8 mouse cellular contexts compared by ENCODE assay signal in the genomic region with DNA sequence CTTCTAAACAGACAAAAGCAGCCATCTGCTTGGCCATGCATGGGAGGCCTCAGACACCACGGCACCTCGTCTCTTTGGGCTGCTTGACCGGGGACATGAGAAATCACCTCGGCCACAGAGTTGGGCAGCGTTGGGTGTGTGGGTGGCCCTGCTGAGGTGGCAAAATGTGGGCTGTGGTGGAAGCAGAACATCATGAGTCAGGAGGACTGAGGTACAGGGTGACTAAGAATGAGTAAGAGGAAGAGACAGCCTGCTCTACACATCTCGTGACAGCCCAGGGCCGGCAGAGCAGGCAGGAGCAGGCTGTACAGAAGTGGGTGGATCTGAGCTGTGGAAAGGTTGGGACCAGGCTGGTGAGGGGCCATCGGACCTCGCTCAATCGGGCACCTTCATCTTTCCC. TPM values are rescaled to one million over a fixed set of nuclear protein-coding genes. Genes with fewer than 3 reads are reported as not detected.
DNase-seq lines count a peak whose midpoint lies in the region; ATAC-seq and TF ChIP-seq lines count a peak whose summit lies in the region.

No protein-coding gene starts in this region.

- 91% methylated on average over 10 of the region's 10 CpGs for WGBS in embryonic facial prominence, embryonic 10.5 days
- WGBS in hindbrain, postnatal 0 days: 89% methylated on average over 10 of the region's 10 CpGs
- WGBS in midbrain, embryonic 13.5 days: 90% methylated on average over 10 of the region's 10 CpGs

- no peak overlapping the region for H3K4me2 ChIP-seq in hindbrain, postnatal 0 days (ENCODE audit: low read depth, low read length)
- H3K4me2 ChIP-seq in midbrain, embryonic 13.5 days (replicated peaks): no peak overlapping the region

- DNase-seq in left cerebral cortex, adult 11 months (ENCODE audit: low spot score): peak; percentile 39
- no peak for DNase-seq in left cerebral cortex, postnatal 4 days
- DNase-seq in MN1 (ENCODE audit: low spot score): peak; percentile 22
- peak; percentile 60 to 71 for DNase-seq in frontal cortex, adult 2 months (ENCODE audit: extremely low spot score in 1 of 2, low spot score in 1 of 2)
- DNase-seq in lung, postnatal 10 days: peak; percentile 30
- no peak for DNase-seq in embryonic facial prominence, embryonic 10.5 days (ENCODE audit: low spot score)
- no peak for DNase-seq in hindbrain, postnatal 0 days (ENCODE audit: low spot score)

- no peak overlapping the region for H3K27ac ChIP-seq in embryonic facial prominence, embryonic 10.5 days (replicated peaks)
- no peak overlapping the region for H3K27ac ChIP-seq in hindbrain, postnatal 0 days
- no peak overlapping the region for H3K27ac ChIP-seq in midbrain, embryonic 13.5 days

- no peak overlapping the region for H3K4me3 ChIP-seq in embryonic facial prominence, embryonic 10.5 days
- H3K4me3 ChIP-seq in hindbrain, postnatal 0 days (ENCODE audit: low read length): no peak overlapping the region
- H3K4me3 ChIP-seq in midbrain, embryonic 13.5 days (replicated peaks): no peak overlapping the region

- no peaks in the 10 kb centered on the region for H3K9me3 ChIP-seq in embryonic facial prominence, embryonic 10.5 days
- no peaks in the 10 kb centered on the region for H3K9me3 ChIP-seq in hindbrain, postnatal 0 days (ENCODE audit: low read length)
- H3K9me3 ChIP-seq in midbrain, embryonic 13.5 days: no peaks in the 10 kb centered on the region

- ATAC-seq in hindbrain, postnatal 0 days: no peak; the same call in 1 of the 2 replicates
- ATAC-seq in midbrain, embryonic 13.5 days: no peak

- no peak for TF ChIP-seq CTCF in hindbrain, postnatal 0 days (IDR thresholded peaks at IDR 0.05; ENCODE audit: low read depth)

- H3K4me1 ChIP-seq in embryonic facial prominence, embryonic 10.5 days: no peaks in the 10 kb centered on the region
- H3K4me1 ChIP-seq in hindbrain, postnatal 0 days (ENCODE audit: insufficient read depth, low read length): no peaks in the 10 kb centered on the region
- H3K4me1 ChIP-seq in midbrain, embryonic 13.5 days (replicated peaks): no peaks in the 10 kb centered on the region

- intact Hi-C loops in left cerebral cortex, postnatal 4 days (cut with DNase I): no loop called here

- no peak overlapping the region for H3K9ac ChIP-seq in hindbrain, postnatal 0 days (replicated peaks; ENCODE audit: low read length)
- no peak overlapping the region for H3K9ac ChIP-seq in midbrain, embryonic 13.5 days (replicated peaks)

- no peaks in the 10 kb centered on the region for H3K27me3 ChIP-seq in embryonic facial prominence, embryonic 10.5 days (replicated peaks; ENCODE audit: low read depth, poor library complexity, severe bottlenecking)
- H3K27me3 ChIP-seq in hindbrain, postnatal 0 days (ENCODE audit: insufficient read depth, low read length): no peaks in the 10 kb centered on the region
- H3K27me3 ChIP-seq in midbrain, embryonic 13.5 days: no peaks in the 10 kb centered on the region

- peaks cover 99% of the 10 kb centered on the region for H3K36me3 ChIP-seq in embryonic facial prominence, embryonic 10.5 days (replicated peaks)
- peaks cover 34% of the 10 kb centered on the region for H3K36me3 ChIP-seq in hindbrain, postnatal 0 days (ENCODE audit: insufficient read depth, low read length)
- peaks cover 96% of the 10 kb centered on the region for H3K36me3 ChIP-seq in midbrain, embryonic 13.5 days

RNA-seq across cellular contexts. Expression of gene Dhx34, which starts 14.3 kb away (rescaled TPM):
- total RNA-seq in left cerebral cortex, postnatal 4 days (2021): 10 to 100 TPM; 12.2 to 13.4 TPM
- polyA plus RNA-seq in frontal cortex, adult 2 months (2012; rRNA removed): 11.9 and 12.5 TPM in 2 replicates
- 19.0 and 20.1 TPM in 2 replicates for polyA plus RNA-seq in embryonic facial prominence, embryonic 10.5 days (2016; fragmentation: Nextera tagmentation; extraction: Ambion mirVana)
- 21.1 and 25.0 TPM in 2 replicates for total RNA-seq in hindbrain, postnatal 0 days (2014; rRNA removed)
- 9.1 and 9.4 TPM in 2 replicates for polyA plus RNA-seq in hindbrain, postnatal 0 days (2015; fragmentation: Nextera tagmentation; extraction: Ambion mirVana)
- 15.6 and 16.8 TPM in 2 replicates for polyA plus RNA-seq in midbrain, embryonic 13.5 days (2015; fragmentation: Nextera tagmentation; extraction: Ambion mirVana)

RNA-seq across cellular contexts. Expression of gene Meis3, which starts 32.6 kb away (rescaled TPM):
- total RNA-seq in left cerebral cortex, postnatal 4 days (2021): 10 to 100 TPM; 70.6 to 74.8 TPM
- polyA plus RNA-seq in frontal cortex, adult 2 months (2012; rRNA removed): 83.7 and 85.4 TPM in 2 replicates
- 55.5 and 67.7 TPM in 2 replicates for polyA plus RNA-seq in embryonic facial prominence, embryonic 10.5 days (2016; fragmentation: Nextera tagmentation; extraction: Ambion mirVana)
- total RNA-seq in hindbrain, postnatal 0 days (2014; rRNA removed): 76.6 and 81.3 TPM in 2 replicates
- 77.5 and 84.6 TPM in 2 replicates for polyA plus RNA-seq in hindbrain, postnatal 0 days (2015; fragmentation: Nextera tagmentation; extraction: Ambion mirVana)
- polyA plus RNA-seq in midbrain, embryonic 13.5 days (2015; fragmentation: Nextera tagmentation; extraction: Ambion mirVana): 158 and 160 TPM in 2 replicates

RNA-seq across cellular contexts. Expression of gene C5ar2, which starts 36.5 kb away (rescaled TPM):
- under 1 TPM; 0.14 to 0.30 TPM for total RNA-seq in left cerebral cortex, postnatal 4 days (2021)
- 0.56 and 0.67 TPM in 2 replicates for polyA plus RNA-seq in frontal cortex, adult 2 months (2012; rRNA removed)
- 0.05 and 0.09 TPM in 2 replicates for polyA plus RNA-seq in embryonic facial prominence, embryonic 10.5 days (2016; fragmentation: Nextera tagmentation; extraction: Ambion mirVana)
- total RNA-seq in hindbrain, postnatal 0 days (2014; rRNA removed): 0.47 TPM in 1 of 2 replicates, not detected in the other
- polyA plus RNA-seq in hindbrain, postnatal 0 days (2015; fragmentation: Nextera tagmentation; extraction: Ambion mirVana): 0.11 and 0.18 TPM in 2 replicates
- 0.05 TPM in 1 of 2 replicates, not detected in the other for polyA plus RNA-seq in midbrain, embryonic 13.5 days (2015; fragmentation: Nextera tagmentation; extraction: Ambion mirVana)

RNA-seq across cellular contexts. Expression of gene C5ar1, which starts 51.8 kb away (rescaled TPM):
- total RNA-seq in left cerebral cortex, postnatal 4 days (2021): 1 to 10 TPM in 1 of 2 experiments, under 1 TPM in 1; 0.97 to 1.8 TPM
- polyA plus RNA-seq in frontal cortex, adult 2 months (2012; rRNA removed): 1.2 and 1.3 TPM in 2 replicates
- 0.54 and 0.64 TPM in 2 replicates for polyA plus RNA-seq in embryonic facial prominence, embryonic 10.5 days (2016; fragmentation: Nextera tagmentation; extraction: Ambion mirVana)
- total RNA-seq in hindbrain, postnatal 0 days (2014; rRNA removed): 1.4 and 1.9 TPM in 2 replicates
- polyA plus RNA-seq in hindbrain, postnatal 0 days (2015; fragmentation: Nextera tagmentation; extraction: Ambion mirVana): 0.93 and 1.5 TPM in 2 replicates
- 1.0 and 1.5 TPM in 2 replicates for polyA plus RNA-seq in midbrain, embryonic 13.5 days (2015; fragmentation: Nextera tagmentation; extraction: Ambion mirVana)

Comparison
In these comparisons a context has a peak if more than half of its experiments do, and no peak if none do; other contexts are left out.
1. DNase-seq: peak in left cerebral cortex, adult 11 months (single experiment), MN1 (single experiment), frontal cortex, adult 2 months (2 of 2) and lung, postnatal 10 days (single experiment); none in left cerebral cortex, postnatal 4 days (single experiment), embryonic facial prominence, embryonic 10.5 days (single experiment) and hindbrain, postnatal 0 days (single experiment).